Mouse (Mus musculus): ENCODE measurements at regions not wholly inside any gene's neighbourhood (a gene's known extent, or its start where the extent isn't known, plus 50 kb on each side); places are given as distances from the start of the nearest gene placed in this dataset.

- ATAC-seq (ENCODE audit: low TSS enrichment), result no peak
Observed at GRCm38 (mm10) chr3:50813760-50814400, 370.5 kb upstream of the Slc7a11 start.

GRCm38 (mm10) chr3:50815716-50816115, 372.3 kb upstream of the Slc7a11 start:
- peak; percentile 96 for ATAC-seq (ENCODE audit: low TSS enrichment)

GRCm38 (mm10) chr3:50816479-50816878, 373.1 kb upstream of the Slc7a11 start:
- peak; percentile 88 for ATAC-seq (ENCODE audit: low TSS enrichment)

GRCm38 (mm10) chr3:50817361-50817760, 373.9 kb upstream of the Slc7a11 start:
- ATAC-seq (ENCODE audit: low TSS enrichment), result no peak

GRCm38 (mm10) chr3:50820776-50821175, 377.4 kb upstream of the Slc7a11 start:
- no peak for ATAC-seq (ENCODE audit: low TSS enrichment)

GRCm38 (mm10) chr3:50825534-50826423, 382.4 kb upstream of the Slc7a11 start:
- ATAC-seq (ENCODE audit: low TSS enrichment), result peak; percentile 71

- no peak for ATAC-seq (ENCODE audit: low TSS enrichment)
Observed at GRCm38 (mm10) chr3:50826424-50826819, 383.0 kb upstream of the Slc7a11 start.

- ATAC-seq (ENCODE audit: low TSS enrichment), result no peak
Observed at GRCm38 (mm10) chr3:50829211-50829610, 385.8 kb upstream of the Slc7a11 start.

GRCm38 (mm10) chr3:50830446-50830845, 387.0 kb upstream of the Slc7a11 start:
- ATAC-seq (ENCODE audit: low TSS enrichment), result no peak

GRCm38 (mm10) chr3:50830926-50831325, 387.5 kb upstream of the Slc7a11 start:
- ATAC-seq (ENCODE audit: low TSS enrichment), result peak; percentile 83; the same call in 1 of the 2 replicates

- ATAC-seq (ENCODE audit: low TSS enrichment), result no peak
Observed at GRCm38 (mm10) chr3:50842216-50842615, 382.0 kb upstream of the Noct start.

- ATAC-seq (ENCODE audit: low TSS enrichment), result peak; percentile 57; the same call in 1 of the 2 replicates
Observed at GRCm38 (mm10) chr3:50844835-50845301, 379.4 kb upstream of the Noct start.

GRCm38 (mm10) chr3:50845311-50845710, 378.9 kb upstream of the Noct start:
- ATAC-seq (ENCODE audit: low TSS enrichment), result peak; percentile 23; the same call in 1 of the 2 replicates

GRCm38 (mm10) chr3:50848528-50848927, 375.7 kb upstream of the Noct start:
- no peak for ATAC-seq (ENCODE audit: low TSS enrichment)

- ATAC-seq (ENCODE audit: low TSS enrichment), result no peak
Observed at GRCm38 (mm10) chr3:50851083-50851637, 373.1 kb upstream of the Noct start.

- no peak for ATAC-seq (ENCODE audit: low TSS enrichment)
Observed at GRCm38 (mm10) chr3:50867105-50867504, 357.1 kb upstream of the Noct start.

- ATAC-seq (ENCODE audit: low TSS enrichment), result no peak
Observed at GRCm38 (mm10) chr3:50869211-50869610, 355.0 kb upstream of the Noct start.

- ATAC-seq (ENCODE audit: low TSS enrichment), result no peak
Observed at GRCm38 (mm10) chr3:50879050-50879449, 345.2 kb upstream of the Noct start.

GRCm38 (mm10) chr3:50879595-50879994, 344.7 kb upstream of the Noct start:
- ATAC-seq (ENCODE audit: low TSS enrichment), result no peak

- ATAC-seq (ENCODE audit: low TSS enrichment), result 0 out of 2 replicates have a peak, but pooled peaks have one; percentile 25
Observed at GRCm38 (mm10) chr3:50881437-50882248, 342.6 kb upstream of the Noct start.

GRCm38 (mm10) chr3:50882249-50882733, 342.0 kb upstream of the Noct start:
- ATAC-seq (ENCODE audit: low TSS enrichment), result peak; percentile 67

All from frontal cortex, adult (tissue).